Mouse (Mus musculus): Measurements from ENCODE around the gene Pik3ip1.

Pik3ip1 gene

GRCm38 (mm10) chr11:3373591-3374292, 43.5 kb downstream of the Pik3ip1 start:
- intact Hi-C loops (cut with DNase I), result no loop called here

DNA sequence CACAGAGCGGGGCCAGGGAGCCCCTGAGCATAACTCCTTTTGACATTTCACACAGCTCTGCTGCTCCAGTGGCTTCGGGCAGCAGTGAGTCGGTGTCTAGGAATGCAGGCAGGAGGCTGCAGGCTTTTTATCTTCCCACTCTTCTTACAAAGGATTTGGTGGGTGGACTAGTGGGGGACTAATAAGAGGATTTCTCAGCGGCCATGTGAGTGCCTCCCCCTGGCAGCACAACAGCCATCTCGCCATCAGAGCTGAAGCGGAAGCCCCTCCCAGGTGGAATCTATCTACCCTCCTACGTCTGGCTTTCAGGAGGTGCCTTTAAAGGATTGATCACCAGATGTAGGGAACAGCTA, 44.1 kb downstream of the Pik3ip1 start:
- intact Hi-C loops (cut with DNase I), result no loop called here

- intact Hi-C loops (cut with DNase I), result no loop called here
Measured at GRCm38 (mm10) chr11:3374741-3375140, 44.5 kb downstream of the Pik3ip1 start.

- intact Hi-C loops (cut with DNase I), result no loop called here
Measured at GRCm38 (mm10) chr11:3379427-3379826, 49.2 kb downstream of the Pik3ip1 start.

DNA sequence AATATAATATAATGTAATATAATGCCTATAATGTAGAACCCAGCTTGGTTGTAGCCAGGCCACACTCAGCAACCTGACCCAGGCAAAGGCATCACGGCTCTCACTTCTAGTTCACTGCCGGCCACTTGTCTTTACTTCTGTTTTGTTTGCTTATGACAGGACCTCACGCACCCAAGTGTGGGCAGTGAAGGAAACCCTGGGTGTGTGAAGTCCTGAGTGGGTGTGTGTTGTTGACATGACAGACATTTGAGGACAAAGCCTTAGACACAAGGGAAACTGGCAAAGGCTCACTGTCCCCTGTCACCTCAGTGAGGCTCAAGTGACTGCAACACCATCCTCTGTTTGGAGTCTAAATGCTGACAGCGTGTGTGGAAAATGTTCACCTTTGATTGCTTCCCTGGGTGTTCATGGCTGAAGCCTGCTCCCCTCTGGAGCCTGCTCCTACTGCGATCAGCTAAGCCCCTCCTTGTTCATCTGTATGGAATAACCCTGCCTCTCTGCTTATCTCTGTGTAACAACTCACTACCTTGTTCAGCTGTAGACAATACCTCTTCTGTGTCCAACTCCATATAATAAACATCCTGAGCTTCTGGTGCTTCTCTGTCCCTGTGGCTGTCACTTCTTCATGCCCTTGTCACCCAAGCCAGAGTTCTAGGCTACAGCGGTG, 51.1 kb downstream of the Pik3ip1 start:
- intact Hi-C loops (cut with DNase I), result no loop called here

- intact Hi-C loops (cut with DNase I), result no loop called here
Measured at GRCm38 (mm10) chr11:3382602-3383594, 52.7 kb downstream of the Pik3ip1 start.

DNA sequence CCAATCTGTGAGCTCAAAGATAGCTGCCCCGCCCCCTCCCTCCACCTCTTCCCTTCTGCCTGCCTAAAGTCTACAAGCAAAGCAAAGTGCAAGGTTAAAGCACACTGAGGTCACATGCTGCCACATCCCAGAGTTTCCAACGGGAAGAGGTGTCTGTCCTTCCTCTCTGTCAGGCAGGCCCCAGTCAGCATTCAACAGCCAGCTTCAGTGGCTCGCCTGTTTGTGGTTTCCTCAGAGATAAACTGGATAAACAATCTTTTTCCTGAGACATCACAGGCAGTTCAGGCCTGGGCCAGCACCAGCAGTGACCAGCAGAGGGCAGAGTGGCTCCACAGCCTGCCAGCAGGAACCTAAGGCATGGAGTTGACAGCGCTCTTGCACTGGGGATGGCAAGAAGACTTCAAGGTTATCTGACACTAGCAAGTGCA, 56.8 kb downstream of the Pik3ip1 start:
- intact Hi-C loops (cut with DNase I), result loop anchor here (2.0 to 5.0 kb wide), 2 partner anchors 22 to 125 kb away; partner anchors contain the start of genes Limk2 and Selenom

DNA sequence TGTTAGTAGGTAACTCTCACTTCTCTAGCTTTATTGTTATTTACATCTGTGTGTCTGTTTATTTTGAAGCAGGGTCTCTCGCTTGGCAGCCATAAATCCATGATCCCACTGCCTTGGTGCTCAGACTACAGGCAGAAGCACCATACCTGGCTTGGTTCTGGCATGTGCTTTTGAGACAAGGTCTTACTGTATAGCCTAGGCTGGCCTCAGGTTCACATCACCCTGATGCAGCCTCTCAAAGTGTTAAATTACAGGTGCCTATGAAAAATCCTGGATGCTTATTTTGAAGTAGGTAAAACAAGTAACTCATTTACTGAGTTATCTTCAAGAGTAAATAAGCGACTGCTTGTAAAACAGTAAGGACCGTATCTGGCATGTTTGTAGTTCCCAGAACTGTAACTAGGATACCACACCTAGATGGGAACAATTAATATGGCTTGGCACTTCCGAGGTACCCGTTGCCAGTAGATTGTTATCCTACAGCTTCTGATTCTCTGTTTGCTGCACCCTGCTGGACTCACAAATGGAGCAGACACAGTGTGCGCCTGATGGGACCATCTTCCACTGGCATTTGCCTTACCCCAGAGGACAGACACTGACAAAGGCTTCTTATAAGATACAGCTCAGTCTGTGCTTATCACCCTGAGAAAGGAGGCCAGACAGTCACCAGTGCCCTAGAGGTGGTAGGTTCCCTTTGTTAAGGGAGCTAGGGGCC, 57.4 kb downstream of the Pik3ip1 start:
- intact Hi-C loops (cut with DNase I), result loop anchor here (2.0 to 5.0 kb wide), 2 partner anchors 21 to 125 kb away; partner anchors contain the start of genes Limk2 and Selenom

DNA sequence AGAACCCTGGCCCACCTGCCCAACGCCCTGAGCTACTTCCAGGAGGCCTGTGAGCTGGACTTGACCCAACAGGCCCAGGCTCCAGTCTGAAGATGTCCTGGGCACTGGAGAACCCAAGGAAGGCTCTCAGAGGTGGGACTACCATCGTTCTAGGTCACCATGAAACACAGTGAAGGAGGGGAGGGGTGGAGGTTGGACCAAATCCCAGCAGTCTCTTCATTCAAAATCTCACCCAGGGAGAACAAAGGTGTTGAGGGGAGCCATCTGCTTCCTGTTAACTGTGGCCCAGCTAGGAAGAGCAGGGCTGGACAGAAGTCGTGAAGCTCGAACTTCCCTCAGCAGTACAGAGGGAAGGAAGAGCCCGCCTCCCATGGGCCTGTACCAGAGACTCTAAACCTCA, 59.8 kb downstream of the Pik3ip1 start:
- intact Hi-C loops (cut with DNase I), result loop anchor here (5.0 kb wide), 1 partner anchor 122 kb away; the partner anchor contains the start of gene Selenom

DNA sequence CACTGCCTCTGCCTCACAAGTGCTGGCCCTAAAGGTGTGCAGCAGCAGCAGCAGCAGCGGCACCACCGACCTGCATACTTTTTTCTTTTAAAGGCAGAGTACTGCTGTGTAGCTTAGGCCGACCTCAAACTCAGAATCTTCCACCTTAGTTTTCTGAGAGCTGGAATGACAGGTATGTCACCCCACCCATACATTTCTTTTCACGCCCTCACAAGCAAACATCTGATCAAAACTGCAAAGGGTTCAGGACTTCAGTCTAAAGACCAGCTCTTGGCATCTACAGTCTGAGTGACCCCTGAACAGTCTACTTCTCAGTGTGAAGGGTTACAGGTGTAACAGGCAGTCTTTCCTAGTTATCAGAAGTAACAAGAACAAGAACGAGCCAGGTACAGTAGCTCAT, 60.6 kb downstream of the Pik3ip1 start:
- intact Hi-C loops (cut with DNase I), result no loop called here

DNA sequence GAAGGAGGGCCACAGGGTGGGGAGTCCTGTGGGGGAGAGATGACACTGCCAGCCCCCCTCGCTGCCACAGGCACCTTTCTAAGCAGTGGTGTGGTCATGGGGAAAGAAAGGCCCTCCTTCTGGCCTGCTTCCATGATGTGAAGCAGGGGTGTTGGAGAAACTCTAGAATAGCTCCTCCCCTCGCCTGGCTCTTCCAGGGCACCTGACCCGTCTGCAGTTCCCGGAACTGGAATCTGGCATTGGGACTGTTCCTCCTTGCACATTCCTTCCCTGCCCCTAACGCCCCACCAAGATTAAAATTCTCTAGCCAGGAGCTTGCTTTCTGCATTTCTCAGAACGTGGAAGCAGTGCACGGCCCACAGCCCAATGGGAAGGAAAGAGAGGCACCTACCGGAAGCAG, 62.3 kb downstream of the Pik3ip1 start:
- intact Hi-C loops (cut with DNase I), result no loop called here
